Mouse (Mus musculus) layer of hippocampus, postnatal 10 days (tissue): ENCODE measurements around the gene Oxgr1. TPM values are rescaled to one million over a fixed set of nuclear protein-coding genes. Genes with fewer than 3 reads are reported as not detected.
"Not testable (repeated sequence)": the region's sequence is repeated elsewhere in the genome, so short reads cannot be mapped to it uniquely, and the experiment has no call there.

ENCODE experiments used
- DNase-seq, 2 experiments: peaks; one replicate each; pipeline ENCODE4 v3.0.0; 2021; ENCODE audit warnings: low spot score in 2 of 2
- long read RNA-seq: library from polyadenylated mRNA; stranded (forward); transcript quantifications from one replicate; pipeline ENCODE4 v2.0.0, GENCODE M21; 2023
- total RNA-seq, 2 experiments: library from RNA; stranded (reverse); gene quantifications; 2 replicates each; pipeline ENCODE4 v1.2.3; 2021

Oxgr1 gene
- under 1 TPM in 1 of 2 experiments, not detected in 1; 0.11 TPM for total RNA-seq
- long read RNA-seq: 0 reads

DNA sequence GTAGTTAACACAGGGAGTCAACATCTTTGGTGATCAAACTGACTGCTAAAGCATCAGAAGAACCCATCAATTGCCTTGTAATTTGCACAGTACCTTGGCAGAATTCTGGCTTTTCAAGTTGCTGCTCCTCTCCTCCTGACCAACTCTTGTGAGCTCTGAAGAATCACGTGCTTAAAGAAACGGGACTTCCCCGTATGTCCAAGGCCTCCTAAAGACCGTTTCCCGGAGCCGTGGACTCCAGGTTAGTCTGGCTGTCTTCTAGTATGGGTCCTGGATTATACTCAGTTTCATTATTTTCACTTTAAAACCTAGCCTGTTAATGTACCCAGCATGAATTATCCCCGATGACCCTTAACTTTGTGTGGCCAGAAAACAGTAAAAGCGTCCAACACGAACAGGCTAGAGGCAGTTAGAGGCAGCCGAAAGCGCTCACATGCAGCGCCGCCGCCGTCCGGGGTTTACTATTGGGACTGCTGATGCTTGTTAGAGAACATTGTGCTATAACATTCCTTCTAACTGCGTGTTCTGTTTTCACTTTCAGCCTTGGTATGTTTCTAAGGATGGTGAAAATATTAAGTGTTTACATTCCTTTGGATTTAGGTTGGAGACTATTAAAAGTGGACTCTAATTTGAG, at the start of gene Oxgr1:
Oxgr1 (minus strand) TSS at position 249 of the 634 bp plus-strand sequence.
- no peak for DNase-seq

DNA sequence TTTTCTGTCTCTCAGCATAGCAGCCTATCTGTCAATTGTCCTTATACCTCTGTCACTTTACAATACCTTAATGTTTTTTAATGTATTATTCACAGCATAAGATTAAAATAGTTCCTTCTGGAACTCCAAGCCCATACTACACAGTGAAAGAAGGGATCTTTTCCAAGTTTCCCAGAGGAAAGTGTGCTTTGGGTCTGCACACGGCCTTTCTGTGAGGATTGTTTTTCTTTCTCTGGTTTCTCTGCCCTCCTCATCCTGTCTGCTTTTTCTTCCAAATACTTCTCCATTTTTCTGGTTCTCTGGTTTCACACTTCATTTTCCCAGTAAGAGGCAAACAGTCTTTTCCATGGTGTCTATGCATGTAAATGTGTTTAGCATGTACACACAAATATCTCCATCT, 48.2 kb upstream of the Oxgr1 start:
- DNase-seq: no peak

DNA sequence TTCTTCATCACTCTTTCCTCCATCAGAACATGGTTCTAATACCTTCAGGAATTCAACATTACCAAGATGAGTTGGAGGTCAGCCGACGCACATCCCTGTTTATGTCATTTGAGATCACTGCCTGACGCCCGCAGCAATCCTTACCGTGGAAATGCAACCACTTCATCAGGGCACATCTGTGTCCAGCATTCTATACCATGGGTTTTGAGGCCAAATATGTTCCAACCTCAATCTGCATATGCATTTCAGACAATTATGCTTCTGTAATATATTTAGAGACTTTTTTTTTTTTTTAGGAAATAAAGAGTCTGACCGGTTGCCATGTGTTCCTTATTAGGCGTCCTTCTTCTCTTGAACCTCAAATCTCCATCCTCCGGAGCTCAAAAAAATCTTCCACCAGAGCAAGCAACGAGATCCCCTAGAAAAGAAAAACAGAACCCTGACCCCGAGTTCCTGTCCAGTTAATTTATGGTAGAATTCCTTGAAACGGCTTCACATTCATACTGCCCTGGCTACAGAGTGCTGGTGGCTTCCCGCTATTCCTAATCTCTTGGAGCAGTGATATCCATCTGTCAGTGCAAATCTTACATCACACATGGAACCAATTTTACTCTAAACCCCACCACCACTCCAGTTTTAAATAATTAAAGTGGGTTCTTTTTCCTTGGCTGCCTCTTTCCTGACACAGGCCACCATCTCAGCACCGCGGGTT, 47.6 kb upstream of the Oxgr1 start:
- DNase-seq: no peak

DNA sequence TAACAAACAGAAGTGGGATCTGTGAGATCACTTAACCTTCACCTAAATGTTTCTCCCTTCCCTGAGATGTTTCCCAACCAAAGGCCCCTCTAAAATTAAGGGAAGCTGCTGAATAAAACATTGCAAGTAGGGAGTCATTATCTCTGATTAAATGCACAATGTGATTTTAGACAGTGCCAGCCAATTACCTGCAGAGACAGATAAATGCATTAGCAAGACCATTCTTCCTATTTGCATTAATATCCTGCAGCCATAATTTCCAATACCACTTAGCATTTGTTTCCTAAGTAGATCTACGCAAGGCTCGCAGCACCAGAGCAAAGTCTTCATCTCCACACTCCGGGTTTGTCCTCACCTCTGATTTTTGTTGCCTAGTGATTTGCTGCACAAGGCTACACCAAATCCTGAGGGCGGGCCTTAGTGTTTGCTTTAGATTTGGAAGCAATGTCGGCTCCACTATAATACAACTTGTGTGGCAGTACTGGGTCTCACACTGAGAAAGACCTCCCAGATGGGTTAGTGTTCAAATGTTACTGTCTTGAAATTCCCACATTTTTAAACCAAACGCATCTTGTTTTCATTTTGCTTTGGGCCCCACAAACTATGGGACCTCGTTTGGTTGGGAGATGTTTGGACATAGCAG, 46.9 kb upstream of the Oxgr1 start:
- DNase-seq: no peak

DNA sequence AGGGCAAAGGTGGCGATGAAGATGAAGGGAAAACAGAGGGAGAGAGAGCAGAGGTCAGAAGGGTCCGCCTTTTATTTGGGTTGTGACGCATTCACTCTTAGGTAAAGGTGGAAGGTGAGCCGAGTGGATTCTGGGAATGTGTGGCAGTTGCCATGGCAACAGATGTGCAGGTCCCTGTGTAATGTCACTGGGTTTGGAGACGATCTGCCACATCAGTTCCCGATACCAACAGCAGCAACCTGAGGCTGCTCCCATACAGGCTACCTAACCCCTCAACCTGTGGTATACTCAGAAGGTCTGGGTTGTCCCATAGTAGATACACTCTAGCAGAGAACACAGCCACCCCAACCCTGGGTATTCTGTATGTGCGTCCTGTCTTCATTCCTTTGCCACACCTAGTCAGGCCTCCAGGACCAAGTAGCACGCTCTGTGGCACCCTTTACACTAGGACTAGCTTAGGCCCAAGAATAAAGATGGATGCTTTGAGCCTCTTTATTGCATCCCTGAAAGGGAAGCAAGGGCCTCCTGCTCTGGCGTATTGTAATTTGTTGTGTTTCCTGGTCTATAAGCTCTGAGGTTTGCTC, 41.9 kb upstream of the Oxgr1 start:
- DNase-seq: no peak

DNA sequence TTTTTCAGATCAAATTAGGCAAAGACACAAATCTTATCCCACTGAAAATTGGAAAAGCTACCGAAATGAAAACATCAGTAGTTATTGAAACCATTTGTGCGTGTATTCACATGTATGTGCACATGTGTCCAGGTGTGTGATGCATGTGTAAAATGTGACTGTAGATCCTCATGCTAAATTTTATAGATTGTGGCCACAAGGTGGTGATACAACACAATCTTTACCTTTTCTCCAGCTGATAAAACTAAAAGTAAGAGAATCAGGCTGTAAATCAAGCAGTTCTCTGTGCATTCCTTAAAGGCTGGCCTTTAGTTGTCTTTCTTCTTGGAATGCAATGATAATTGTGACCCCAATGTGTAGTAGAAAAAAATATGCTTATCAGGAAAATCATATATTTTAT, 34.0 kb upstream of the Oxgr1 start:
- no peak for DNase-seq

DNA sequence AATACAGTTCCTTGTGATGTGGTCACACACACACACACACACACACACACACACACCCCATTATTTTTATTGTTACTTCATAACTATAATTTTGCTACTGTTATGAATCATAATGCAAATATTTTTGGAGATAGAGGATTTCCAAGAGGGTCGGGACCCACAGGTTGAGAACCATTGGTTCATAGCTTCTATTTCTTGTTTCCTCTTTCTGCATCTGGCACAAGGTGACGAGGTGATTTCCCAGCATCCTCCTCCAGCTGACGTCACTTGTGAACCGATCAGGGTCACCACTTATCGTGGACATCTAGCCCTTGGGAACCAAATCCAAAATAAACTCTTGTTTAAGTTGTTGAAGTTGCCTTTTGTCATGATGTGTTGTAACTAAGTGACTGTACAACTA, 33.5 kb upstream of the Oxgr1 start:
- no peak for DNase-seq

DNA sequence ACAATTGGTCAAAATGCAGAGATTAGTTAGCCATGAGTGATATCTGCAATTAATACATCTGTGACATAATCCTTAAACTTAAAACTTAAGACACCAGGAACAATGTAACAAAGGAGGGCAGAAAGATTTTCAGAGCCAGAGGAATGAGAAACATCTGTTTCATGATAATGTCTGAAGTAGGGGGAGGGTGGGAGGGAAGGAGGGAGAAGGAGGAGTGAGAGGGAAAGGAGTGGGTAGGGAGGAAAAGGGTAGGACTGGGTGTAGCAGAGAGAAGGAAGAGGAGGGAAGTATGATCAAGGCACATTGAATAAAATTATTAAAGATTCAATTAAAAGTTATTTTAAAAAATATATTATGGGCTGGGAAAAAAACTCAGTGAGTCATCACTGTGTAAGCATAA, 32.0 kb upstream of the Oxgr1 start:
- no peak for DNase-seq

DNA sequence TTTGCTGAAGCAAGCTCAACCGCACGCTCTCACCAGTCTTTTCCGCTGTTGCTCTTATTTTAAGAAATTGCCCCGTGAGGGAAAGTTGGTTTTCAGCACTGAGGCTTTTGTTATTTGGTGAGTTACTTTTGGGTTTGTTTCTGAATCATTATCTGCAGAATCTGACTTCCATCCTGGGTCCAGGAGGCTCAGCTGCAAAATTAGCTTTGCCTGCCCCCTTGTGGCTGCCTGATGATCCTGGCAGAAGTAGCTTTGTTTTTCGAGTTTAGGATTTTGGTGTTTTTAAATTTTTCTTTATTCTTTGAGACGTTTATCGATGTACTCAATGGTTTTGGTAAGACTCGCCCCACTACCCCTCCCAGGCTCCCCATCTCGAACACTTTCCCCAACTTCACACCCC, 18.9 kb upstream of the Oxgr1 start:
- peak; percentile 81 to 85 for DNase-seq

DNA sequence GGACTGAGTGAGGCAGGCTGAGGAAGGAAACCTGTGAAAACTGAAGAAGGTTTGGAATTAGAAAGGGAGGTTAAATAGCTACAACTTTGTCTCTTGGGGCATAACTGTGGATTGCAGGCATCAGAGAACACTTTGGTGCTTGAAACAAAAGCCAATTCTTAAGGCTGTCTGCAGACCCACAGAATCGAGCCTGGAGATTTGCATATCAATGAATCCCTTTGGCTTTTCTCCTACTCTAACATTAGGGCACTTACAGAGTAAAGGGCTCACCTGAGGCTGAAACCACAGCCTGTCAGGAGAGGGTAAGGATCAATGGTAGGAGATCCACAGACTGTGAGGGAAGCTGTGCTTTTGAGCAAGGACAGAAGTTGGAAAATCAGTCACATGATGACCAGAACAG, 8.8 kb downstream of the Oxgr1 start:
- no peak for DNase-seq

DNA sequence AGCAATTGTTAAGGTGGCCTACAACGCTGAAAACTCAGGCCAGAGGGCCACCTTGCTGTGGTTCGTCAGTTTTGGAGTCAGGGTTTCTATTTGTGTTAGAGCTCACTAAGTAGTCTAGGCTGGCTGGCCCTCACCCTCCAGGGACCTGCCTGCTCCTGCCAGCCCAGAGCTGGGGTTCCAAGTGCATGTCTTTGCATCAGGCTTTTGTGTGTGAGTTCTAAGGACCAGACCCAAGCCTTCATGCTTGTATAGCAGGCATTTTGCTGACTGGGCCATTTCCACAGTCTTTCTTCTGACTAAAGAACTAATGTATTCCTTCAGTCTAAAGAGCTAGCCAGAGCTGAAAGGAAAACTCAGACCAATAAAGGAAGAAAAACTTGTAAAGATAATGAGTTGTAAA, 22.3 kb downstream of the Oxgr1 start:
- no peak for DNase-seq

DNA sequence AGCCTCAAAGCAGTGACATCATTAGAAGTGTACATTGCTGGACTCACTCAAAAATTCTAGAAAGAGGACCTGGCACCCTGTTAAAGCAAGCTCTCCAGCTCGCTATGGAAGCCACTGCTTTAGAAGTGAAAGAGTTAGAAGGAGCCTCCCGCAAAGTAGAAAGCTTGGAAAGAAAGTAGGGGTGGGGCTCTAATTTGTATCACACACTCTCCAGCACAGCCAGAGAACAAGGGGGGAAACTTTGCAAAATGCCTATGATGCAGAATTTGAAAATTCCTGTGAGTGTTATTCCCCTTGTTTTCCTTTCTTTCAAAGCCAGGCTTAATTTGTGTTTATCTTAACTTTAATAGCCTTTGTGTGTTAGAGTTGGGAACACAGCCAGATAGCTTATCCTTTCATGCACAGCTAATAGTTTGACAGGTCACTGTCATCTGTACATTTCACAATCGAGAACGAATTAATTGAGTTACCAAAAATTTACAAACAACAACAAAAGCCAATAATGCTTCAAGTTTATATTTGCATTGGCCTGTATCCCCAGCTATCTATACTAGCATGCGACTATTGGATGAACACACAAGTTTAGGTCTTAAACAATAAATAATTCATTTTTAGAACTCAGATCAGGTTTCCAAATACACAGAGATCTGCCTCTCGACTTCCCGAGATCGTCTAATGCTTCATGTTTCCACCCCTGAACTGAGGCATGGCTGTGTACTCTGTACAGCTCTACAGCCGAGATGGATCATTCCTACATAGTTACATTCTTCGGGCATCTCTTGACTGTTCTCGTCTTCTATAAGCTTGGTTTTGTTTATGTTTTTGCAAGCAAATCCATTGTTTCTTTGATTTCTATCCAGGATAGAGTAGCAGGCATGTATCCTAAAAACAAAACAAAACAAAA, 32.0 kb downstream of the Oxgr1 start:
- no peak for DNase-seq

DNA sequence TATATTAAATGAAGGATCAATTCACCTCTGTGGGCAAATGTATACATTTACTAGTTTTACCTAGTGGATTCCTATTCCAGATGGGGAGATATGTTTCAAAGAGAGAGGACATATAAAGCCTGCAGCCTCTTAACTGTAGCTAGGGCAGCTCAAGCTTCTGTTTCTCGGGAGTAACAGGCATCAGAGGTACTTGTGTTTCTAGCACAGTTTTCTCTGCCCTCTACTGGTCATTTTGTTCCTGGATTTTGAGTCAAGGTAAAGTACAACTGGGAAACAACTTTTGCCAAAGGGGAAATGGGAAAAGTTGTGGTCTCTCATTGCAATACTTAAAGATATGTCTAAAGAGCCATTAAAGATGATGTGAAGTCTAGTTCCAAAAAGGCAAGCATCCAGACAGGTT, 37.1 kb downstream of the Oxgr1 start:
- no peak for DNase-seq

DNA sequence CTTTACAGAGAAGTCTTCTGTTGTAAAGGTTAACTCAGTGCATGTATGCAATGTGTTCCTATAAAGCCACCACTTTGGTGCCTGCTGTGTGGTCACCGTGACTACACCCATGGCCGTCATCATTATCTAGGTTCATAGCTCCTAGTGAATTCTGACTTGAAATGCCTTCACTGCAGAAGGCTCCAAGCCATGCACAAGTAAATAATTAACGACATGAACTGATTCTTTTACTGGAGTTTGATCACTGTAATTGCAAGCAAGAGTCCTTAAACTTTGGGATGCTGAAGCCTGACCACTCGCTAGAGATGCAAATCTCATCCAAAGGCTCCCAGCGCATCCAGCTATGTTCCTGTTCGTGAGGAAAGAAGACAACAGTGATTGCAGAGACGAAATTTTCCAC, 38.6 kb downstream of the Oxgr1 start:
- no peak for DNase-seq

DNA sequence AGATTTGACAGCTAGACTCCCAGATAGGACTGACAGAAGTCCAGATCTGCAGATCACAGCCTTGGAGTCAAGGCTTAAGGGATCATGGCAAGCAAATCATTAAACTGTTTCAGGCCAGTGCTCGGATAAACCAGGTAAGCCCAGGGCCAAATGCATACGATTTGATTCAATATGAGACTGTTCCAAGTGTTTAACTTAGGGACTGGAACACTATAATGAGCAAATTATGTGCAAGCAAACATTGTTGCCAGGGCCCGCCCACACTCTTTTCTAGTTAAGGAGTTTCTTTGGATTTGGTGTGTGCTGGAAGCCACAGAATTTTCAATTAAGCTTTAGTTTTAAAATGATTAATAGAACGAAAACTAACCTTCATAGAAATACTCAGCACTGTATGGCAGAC, 39.6 kb downstream of the Oxgr1 start:
- DNase-seq: no peak

DNA sequence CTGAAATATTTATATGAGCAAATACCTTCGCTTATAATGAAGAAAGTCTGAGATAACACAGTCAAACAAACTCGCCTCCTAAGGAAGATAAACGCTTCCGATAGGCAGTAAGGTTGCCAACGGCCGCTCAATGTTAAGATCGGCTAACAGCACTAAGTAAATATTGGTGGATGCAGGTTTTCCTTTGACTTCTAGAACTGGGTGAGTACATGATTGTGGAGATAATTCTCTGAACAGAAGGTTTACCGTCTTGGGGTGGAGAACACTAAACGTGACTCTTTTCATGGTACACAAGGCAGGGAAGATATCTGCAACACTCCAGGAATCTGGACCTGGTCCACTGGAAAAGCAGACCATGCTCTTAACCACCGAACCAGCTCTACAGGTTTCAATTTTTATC, 52.6 kb downstream of the Oxgr1 start:
- no peak for DNase-seq

DNA sequence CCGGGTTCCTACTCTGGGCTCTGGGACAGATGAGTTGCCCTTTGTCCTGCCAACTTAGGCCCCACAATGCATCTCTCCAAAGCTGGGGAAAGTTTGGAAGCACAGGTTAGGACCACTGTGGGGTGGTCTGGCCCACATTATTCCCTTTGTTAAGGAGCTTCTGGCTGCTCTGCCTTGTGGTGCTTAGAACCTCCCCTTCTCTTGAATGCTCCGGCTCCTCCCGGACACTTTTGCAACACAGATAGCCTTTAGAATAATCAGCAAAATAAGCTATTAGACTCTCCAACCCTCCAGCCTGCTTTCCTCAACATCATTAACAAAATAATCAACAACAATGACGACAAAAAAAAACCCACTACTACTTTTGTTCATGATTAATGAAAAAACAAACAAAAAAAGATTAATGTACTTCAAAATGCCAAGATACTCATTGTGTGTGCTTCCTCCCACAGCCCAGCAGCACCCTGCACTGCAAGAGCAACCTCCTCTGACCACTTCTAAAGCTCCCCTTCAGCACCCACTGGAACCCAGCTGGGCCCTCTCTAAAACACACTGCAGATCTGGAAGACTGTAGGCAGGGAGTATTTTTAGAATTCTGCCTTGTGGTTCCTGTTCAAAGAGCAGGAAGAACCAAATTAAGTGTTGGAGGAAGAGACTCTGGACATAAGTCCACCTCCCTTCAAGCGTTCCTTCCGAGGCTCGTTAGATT, 53.1 kb downstream of the Oxgr1 start:
- DNase-seq: no peak

DNA sequence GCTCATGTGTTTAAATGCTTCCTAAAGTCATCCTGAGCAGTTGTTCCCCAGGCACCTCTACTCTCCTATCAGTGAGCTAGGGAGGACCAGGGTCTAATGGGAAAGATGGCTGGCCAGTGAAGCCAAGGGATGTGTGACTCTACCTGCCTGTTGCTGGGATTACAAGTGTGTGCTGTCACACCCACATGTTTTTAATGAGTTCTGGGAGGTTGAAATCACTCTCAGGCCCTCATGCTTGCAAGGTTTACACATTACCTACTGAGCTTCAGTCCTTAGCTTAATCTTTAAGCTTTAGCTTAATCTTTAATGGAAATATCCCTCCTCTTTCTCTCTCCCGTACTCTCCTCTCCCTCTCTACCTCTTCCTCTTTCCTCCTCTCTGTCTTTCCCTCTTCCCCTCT, 55.0 kb downstream of the Oxgr1 start:
- no peak for DNase-seq

DNA sequence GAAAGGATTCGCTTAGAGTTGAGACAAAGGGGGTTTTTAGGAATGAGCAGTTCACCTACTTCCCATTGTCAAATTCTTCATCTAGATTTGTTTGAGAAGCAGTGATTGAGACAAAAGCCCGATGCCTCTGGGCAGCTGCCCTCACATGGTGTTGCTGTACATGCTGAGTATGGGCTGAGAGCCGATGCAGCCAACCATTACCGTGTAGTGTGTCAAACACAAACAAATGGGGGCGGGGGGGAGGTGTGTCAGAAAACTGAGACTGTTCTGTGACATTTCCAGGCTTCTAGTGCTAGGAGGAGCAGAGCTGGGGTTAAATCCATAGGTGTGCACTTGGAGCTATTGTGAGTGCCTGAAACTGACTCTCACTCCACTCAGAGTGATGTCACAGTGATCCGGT, 55.5 kb downstream of the Oxgr1 start:
- DNase-seq: no peak

DNA sequence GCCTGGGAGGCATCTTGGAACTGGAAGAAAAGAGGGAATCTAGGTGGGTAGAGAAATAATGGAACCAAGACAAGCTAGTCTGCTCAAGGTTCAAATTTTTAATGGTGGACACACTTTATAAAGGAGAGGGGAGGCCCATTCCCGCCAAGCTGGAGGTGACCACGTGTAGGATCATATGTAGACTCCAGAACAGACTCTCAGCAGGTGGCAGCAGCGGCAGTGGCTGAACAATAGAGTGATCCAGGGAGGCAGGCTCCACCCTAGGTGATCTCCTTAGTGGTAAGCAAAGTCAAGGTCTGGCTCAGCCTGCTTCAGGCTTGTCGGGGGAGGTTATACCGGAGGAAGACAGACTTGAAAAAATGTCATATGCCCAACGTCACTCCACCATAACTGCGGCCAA, 55.9 kb downstream of the Oxgr1 start:
- not testable (repeated sequence) for DNase-seq

DNA sequence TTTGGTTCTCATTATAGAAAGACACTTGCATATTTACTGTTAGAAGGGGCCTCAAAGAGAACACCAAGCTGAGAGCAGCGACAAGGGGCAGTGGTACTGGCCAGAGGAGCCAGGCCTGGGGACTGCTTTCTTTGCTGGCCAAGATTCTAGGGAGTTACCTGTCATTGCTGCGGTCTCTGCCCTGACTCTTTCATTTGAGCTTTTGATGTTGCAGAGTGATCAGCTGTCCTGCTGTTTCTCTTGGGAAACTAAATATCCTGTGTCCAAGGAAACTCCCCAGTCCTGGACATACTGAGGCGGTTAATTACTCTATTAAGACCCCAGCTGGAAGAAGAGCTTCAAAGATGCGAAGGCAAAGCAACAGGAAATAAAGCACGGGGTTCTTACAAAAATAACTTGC, 60.9 kb downstream of the Oxgr1 start:
- no peak for DNase-seq
